In genomic region chr17:87397088-87397487, GRCm38 (mm10) we compare ENCODE assay signal across 19 mouse cellular contexts. TPM values are rescaled to one million over a fixed set of nuclear protein-coding genes. Genes with fewer than 3 reads are reported as not detected.
"Had no signal": no experiment of that assay in that cellular context is flagged by ENCODE, and none has a peak within 500 bp of the region (broad histone marks: within the 10 kb centered on the region; RNA-seq: fewer than 3 reads in every experiment).

No protein-coding gene starts in this region.

- ATAC-seq: intestine, embryonic 16.5 days; liver, postnatal 0 days; midbrain, embryonic 16.5 days had no signal

- H3K4me1 ChIP-seq: limb, embryonic 15.5 days; lung, embryonic 15.5 days; neural tube, embryonic 15.5 days had no signal

- H3K36me3 ChIP-seq: limb, embryonic 15.5 days; liver, embryonic 13.5 days; lung, embryonic 15.5 days; midbrain, embryonic 10.5 days; neural tube, embryonic 15.5 days had no signal

- H3K4me2 ChIP-seq: limb, embryonic 15.5 days; liver, embryonic 13.5 days; lung, embryonic 15.5 days; neural tube, embryonic 15.5 days had no signal

- H3K4me3 ChIP-seq: left cerebral cortex, adult 2 months; limb, embryonic 15.5 days; liver, embryonic 13.5 days; lung, embryonic 15.5 days; midbrain, embryonic 10.5 days; myocyte; neural tube, embryonic 15.5 days had no signal

- DNase-seq: kidney, adult 2 months; kidney, postnatal 25 days; liver, embryonic 13.5 days; liver, postnatal 0 days; right cerebral cortex, adult 18-20 months; thymus, adult 18-20 months; thymus, postnatal 14 days had no signal

- H3K27ac ChIP-seq: left cerebral cortex, adult 2 months; limb, embryonic 15.5 days; liver, embryonic 13.5 days; lung, embryonic 15.5 days; midbrain, embryonic 10.5 days; neural tube, embryonic 15.5 days had no signal

- H3K27me3 ChIP-seq: limb, embryonic 15.5 days; liver, embryonic 13.5 days; lung, embryonic 15.5 days; neural tube, embryonic 15.5 days had no signal

- H3K9me3 ChIP-seq: limb, embryonic 15.5 days; liver, embryonic 13.5 days; lung, embryonic 15.5 days; midbrain, embryonic 10.5 days; neural tube, embryonic 15.5 days had no signal

- H3K9ac ChIP-seq: limb, embryonic 15.5 days; liver, embryonic 13.5 days; liver, postnatal 0 days; lung, embryonic 15.5 days; neural tube, embryonic 15.5 days had no signal

RNA-seq across cellular contexts. Expression of gene Stpg4, which starts 30.5 kb away (rescaled TPM):
- total RNA-seq: layer of hippocampus, postnatal 25 days; left cerebral cortex, adult 2 months; left cerebral cortex, postnatal 14 days had no signal
- polyA plus RNA-seq: intestine, embryonic 16.5 days; kidney, adult 2 months; limb, embryonic 15.5 days; liver, embryonic 13.5 days; liver, postnatal 0 days; lung, embryonic 15.5 days; midbrain, embryonic 10.5 days; midbrain, embryonic 16.5 days; myocyte; neural tube, embryonic 11.5 days; stomach, embryonic 14.5 days had no signal
